Mouse (Mus musculus) ovary, postnatal 36 days (tissue): Measurements from ENCODE around the gene Ostc.

Experiments used
- DNase-seq: peaks from one replicate; pipeline ENCODE4 v3.0.0; 2022; ENCODE audit warnings: low spot score, mixed read lengths

Ostc gene

GRCm38 (mm10) chr3:130710103-130710502, 859 bp upstream of the Ostc start:
- DNase-seq, result no peak

- no peak for DNase-seq
These were observed 715 bp downstream of the Ostc start for GRCm38 (mm10) chr3:130708529-130708928.

GRCm38 (mm10) chr3:130702289-130702688, 7.0 kb downstream of the Ostc start:
- no peak for DNase-seq

DNA sequence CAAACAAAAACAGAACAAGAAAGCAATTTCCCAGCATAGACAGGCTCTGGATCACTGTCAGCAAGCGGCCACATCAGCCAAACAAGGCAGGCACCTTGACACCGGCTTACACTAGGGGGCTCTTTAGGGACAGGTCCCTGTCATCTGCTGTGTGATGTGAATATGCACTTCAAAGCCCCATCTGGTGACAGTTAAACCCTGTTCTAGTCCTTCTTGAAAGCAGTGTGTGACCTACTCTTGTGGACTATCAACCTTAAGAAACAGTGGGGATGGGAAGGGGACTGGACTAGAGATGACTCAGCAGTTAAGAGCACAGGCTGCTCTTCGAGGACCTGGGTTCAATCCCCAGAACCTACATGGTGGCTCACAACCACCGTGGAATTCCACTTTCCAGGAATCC, 11.6 kb downstream of the Ostc start:
- DNase-seq, result no peak

DNA sequence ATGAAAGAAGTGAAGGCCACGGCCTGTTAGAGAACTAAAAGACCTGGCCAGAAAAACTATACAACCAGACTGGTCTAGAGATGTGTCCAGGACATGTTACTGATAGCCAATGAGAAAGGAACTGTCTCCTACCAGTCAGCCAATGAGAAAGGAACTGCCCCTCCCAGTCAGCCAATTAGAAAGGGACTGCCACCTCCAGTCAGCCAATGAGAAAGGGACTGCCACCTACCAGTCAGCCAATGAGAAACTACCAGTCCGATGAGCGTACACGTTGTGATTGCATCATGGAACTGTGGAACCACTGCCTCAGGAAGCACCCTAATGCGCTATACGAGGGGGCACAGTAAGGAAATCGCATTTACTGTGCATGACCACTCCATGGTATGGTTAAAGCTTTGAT, 14.5 kb downstream of the Ostc start:
- no peak for DNase-seq

DNA sequence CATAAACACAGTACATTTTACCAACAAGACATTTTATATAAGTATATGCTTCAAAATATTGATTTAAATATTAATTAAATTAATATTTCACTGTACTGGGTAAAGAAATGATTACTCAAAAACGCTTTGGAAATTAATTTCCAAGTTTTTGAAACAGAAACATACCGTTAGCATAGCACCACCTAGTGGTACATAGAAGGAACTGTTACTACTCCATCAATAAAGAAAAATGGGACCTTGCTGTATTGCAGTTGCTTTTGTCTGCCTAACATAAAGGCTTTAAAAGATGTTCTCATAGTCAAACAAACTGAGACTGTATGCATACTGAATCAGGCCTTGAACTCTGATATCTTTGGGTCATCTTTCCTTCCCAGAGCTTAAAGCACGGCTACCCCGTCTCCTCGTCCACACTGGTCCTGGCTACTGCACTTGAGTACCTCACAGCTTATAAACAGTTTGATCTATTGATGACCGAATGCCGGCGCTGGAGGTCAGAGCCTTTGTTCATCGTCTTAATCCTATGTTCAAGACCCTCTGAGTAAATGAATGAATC, 15.1 kb downstream of the Ostc start:
- no peak for DNase-seq

DNA sequence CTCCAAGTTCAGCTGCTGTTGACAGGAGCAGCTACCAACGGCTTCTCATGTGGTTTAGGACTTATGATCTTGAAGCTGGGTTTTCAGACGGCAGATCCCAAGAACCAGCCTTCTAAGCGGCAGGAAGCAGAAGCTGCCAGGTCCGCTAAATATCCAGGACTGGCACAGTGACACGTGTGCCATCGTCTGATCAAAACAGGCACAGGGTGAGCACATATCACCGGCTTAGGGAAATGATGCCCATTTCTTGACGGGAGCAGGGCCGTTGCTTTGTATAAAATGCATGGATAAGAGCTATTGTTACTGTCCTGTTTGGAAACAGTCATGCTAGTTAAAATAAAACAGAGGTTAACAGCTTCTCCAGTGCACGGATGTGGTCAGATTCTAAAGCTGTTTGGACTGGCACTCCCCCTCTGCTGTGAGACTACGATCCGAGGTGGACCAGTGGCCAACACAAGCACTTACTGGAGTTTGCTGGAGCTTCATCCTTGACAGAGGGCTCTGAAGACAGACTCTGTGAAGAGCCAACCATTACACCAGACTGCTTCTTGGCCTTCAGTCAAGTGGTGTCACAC, 17.6 kb downstream of the Ostc start:
- DNase-seq, result no peak

GRCm38 (mm10) chr3:130690834-130691595, 18.2 kb downstream of the Ostc start:
- DNase-seq, result peak; percentile 26

DNA sequence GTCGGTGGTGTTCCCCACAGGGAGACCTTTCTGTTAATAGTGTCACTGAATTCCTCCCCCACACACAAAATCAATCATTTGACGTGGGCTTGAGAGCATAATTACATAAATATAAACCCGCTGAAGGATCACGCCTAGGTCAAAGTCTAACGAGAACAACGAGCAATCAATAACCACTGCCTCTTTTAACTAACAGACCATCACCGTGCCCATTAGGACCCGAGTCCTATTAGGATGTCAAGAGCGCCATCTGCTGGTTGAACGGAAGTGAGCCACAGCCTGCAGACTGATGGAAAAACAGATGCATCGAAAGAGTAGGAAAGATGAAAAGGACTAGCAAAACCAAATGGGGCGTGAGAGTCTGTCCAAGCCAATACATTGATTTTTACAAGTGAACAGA, 19.6 kb downstream of the Ostc start:
- DNase-seq, result peak; percentile 69

DNA sequence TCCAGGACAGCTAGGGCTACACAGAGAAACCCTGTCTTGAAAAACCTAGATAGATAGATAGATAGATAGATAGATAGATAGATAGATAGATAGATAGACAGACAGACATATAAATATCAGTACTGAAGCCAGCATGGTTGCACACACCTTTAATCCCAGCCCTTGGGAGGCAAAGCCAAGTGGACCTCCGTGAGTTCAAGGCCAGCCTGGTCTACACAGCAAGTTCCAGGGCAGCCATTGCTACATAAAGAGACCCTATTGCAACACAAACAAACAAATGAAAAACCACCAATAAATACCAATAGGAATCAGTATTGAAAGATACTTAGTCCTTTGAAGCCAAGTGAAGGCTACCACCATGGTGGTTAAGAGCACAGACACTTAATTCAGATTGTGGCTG, 22.2 kb downstream of the Ostc start:
- no peak for DNase-seq

GRCm38 (mm10) chr3:130685014-130685366, 24.3 kb downstream of the Ostc start:
- DNase-seq, result no peak

DNA sequence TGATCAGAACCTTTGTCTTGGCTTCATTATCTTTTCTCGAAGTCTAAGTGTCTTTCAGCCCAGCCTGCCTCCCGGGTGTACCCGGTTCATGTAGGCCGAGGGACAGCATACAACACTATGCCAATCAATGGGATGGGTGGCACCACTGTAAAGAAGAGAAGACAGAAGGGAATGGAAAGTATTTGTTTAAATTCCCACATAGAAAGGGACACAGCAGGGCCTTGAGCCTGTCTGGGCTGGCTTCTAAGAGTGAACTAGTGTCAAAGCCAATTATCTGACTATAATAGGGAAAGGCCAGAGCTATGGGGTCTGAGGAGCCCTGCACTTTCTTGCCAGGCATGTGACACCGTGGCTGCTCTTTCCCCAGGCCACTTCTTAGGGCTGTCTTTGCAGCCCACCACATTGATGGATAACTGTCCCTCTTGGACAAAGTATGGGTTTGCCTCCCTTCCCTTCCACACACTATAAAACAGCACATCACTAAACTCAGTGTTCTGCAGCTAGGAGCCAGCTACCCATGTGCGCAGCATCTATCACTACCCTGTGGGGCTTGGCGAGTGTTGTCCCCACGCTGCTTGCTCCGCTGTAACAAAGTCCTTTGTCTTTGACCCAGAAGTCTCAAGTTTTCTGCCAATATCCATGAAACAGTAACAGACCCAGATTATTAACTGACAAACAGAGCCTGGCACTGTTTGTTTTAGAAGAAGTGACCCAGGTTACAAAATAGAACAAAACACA, 24.8 kb downstream of the Ostc start:
- DNase-seq, result no peak

GRCm38 (mm10) chr3:130683836-130684235, 25.4 kb downstream of the Ostc start:
- no peak for DNase-seq

- no peak for DNase-seq
These were observed 27.1 kb downstream of the Ostc start for GRCm38 (mm10) chr3:130682183-130682582.

DNA sequence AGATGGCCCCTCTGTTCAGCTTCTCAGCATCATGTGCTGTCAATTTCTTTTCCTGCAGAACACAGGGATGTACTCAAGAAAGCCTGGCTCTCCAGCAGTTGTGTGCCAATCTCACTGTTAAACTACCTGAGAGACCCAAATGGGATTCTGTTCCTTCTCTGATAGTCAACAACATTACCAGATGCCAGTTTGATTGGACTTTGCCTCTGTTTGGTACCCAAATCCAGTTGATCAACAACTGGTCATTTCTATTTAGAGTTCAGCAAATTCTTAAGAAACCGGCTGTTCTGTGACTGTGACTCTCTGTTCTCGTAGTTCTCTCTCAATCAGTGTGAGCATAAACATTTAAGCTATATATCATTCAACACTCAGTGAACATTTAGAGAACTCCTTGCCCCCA, 28.0 kb downstream of the Ostc start:
- DNase-seq, result no peak

- no peak for DNase-seq
These were observed 31.4 kb downstream of the Ostc start for GRCm38 (mm10) chr3:130677671-130678460.

- no peak for DNase-seq
These were observed 38.0 kb downstream of the Ostc start for GRCm38 (mm10) chr3:130671291-130671690.

- no peak for DNase-seq
These were observed 46.7 kb downstream of the Ostc start for GRCm38 (mm10) chr3:130662496-130662895.

- DNase-seq, result no peak
These were observed 48.6 kb downstream of the Ostc start for GRCm38 (mm10) chr3:130660619-130661018.

DNA sequence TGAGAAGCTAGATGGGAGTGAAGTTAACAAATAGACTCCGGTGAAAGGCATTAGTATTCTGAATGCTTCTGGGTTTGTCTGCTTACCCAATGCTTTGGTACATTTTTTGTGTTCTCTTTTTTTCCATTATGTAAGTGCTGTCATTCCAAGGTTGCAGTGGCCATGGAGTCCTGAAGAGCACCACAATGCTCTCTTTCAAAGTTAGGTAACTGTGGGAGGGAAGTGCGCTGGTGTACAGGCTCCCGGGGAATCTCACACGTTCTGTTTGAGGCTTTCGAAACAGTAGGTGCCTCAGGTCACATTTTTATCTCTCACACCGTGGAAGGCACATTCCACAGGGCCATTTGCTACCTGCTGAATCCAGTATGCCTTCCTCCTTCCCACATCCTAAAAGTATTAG, 59.7 kb downstream of the Ostc start:
- DNase-seq, result no peak

DNA sequence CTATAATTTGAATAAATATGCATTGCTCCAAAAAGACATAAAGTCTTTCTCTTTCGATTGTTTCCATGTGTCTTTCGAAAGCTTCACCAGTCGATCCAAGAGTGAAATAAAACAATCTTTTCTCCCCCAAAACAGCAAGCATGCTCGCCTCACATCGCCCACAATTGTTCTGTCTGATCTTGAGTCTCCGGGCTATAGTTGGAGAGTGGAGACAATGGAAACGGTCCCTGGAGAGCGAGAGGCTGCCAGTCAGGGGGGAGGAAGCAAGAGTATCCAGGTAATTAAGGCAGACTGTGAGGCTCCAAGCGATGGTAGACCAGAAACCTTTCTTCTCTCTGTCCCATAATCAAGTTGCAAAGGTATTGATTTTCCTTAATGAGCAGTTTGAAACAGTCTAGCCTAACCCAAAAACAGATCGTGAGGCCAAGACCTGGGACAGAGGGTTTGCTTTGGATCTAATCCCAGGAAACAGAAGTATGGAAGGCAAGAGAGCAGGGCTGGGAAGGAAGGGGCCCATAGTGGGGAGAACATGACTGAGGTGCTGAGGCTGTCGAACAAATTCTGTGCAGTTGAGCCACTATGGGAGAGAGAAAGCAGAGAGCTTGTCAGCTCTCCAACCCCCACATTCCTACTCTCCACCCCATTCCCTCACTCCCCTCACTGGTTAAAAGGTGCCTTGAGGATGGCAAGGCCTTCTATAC, 63.0 kb downstream of the Ostc start:
- no peak for DNase-seq
